Mouse (Mus musculus): ENCODE results near the gene Dlgap4.

The Dlgap4 gene

DNA sequence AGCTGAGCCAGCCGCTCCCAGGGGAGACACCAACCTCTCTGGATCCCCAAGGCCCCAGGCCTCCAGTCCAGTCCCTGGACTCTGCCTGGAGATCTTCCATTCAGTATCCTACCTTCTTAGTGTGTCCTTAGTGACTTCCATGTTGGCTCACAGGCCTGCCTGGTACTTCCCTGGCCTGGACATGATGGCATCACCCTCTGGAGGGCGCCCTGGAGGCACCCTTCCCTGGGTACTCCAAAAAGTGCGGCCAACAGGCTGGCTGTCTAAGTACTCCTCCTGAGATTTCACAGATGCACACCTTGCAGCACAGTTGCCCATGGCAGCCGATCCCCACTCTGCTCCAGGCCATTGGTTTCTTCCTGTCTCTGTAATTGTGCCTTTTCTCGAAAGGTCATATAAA lies 42.1 kb downstream of the Dlgap4 start:
- DNase-seq (ENCODE audit: extremely low read depth, insufficient read length, low spot score), result no peak

DNA sequence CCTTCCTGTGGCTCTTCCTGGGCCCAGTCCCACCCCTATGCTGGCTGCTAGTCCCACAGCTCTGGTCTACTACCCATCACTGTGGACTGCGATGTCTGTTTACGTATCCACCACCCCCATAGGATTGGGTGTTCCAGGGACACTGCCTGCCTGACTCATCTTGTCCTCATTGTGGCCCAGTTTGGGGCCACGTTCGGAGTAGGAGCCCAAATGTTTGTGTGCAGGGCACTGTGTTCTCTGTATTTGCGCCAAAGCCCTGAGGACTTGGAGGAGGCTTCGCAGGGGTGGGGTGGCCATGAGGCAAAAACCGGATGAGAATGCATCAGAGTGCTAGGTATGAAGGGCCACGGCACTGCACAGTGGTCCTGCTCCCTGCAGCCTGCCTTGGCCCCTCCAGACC lies 44.0 kb downstream of the Dlgap4 start:
- no peak for DNase-seq (ENCODE audit: extremely low read depth, insufficient read length, low spot score)

DNA sequence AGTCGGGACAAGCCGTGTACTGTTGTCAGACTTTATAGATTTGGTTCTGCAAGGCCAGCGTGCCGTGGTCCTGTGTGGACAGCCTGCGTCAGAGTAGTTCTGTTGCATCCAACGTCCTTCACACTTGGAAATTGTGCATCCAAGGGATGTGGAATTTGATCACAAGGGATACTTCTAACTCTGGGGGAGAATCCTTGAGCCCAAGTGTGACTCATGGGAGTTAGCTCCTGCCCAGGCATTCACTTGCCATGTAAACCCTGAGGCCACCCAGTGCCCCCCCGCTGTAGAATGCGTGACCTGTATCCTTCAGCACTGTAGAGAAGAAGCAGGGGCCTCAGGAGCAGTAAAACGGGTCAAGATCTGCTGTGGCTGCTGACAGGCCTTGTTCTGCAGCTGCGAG lies 44.7 kb downstream of the Dlgap4 start:
- no peak for DNase-seq (ENCODE audit: extremely low read depth, insufficient read length, low spot score)

DNA sequence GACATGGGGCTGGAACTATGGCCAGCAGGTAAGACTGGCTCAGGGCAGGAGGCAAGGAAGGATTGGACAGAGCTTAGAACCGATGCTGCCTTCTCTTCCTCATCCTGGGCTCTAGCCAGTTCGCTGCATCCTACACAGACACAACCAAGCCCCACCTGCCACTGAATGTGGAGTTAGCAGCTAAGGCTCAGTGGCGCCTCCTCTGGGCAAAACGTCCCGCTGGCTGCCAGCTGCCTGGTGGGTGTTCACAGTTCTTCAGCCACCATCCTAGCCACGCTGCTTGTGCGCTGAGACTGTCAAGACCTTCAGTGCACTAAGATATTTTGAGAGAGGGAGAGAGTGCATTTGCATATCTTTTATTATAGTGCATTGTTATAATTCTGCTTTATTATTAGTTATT lies 45.2 kb downstream of the Dlgap4 start:
- no peak for DNase-seq (ENCODE audit: extremely low read depth, insufficient read length, low spot score)

DNA sequence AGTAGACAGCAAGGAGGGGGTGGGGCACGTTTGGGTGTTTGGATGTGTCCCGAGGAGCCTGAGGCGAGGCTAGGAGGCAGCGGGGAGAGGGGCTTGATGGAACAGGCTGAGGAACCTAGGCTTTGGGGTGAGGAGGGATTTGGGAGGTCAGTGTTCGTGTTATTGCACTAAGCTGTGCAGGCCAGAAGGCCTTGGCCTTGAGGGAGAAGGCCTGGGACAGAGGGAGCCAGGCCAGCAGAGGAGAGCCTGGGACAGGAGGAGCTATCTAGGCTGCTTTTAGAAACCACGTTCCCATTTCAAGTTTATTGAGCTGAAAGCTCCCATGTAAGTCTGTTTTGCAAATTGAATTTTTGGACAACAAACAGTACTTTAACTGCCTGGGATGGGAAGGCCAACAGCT lies 46.5 kb downstream of the Dlgap4 start:
- DNase-seq (ENCODE audit: extremely low read depth, insufficient read length, low spot score), result no peak

DNA sequence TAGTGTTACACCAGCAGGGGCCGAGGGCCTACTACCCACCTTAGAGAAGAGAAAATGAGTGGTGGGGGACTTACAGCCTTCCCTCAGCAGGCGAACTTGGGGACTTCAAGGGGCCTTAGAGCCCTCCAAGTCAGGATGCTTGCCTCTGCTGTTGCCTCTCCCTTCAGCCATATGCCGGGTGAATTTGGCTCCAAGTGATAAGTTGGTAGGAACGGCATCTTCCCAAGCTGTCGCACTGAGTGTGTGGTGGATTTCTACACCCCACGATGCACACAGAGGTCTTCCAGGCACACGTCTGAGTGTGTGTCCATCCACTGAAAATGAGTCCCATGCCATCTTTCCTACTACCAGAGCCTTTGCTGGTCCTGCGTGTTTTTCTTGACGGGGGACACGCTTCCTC lies 49.7 kb downstream of the Dlgap4 start:
- no peak for DNase-seq (ENCODE audit: extremely low read depth, insufficient read length, low spot score)

DNA sequence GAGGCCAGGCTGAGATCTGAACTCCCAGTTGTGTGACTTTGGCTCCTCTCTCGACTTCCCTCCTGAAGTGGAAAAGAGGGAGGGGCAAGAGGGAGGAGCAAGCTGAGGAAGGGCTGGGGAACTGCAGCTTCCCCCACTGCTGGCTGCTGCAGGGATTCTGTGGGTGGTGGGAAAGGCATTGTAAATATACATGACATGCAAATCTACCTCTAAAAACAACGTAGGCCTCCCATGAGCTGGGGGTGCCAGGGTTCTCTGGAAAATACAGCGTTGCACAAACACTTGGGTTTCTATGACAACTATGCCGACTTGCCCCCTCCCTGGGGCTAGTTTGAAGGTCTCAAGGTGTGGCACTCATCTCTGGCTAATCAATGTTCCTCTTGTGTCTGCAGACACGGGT lies 50.9 kb downstream of the Dlgap4 start:
- no peak for DNase-seq (ENCODE audit: extremely low read depth, insufficient read length, low spot score)

DNA sequence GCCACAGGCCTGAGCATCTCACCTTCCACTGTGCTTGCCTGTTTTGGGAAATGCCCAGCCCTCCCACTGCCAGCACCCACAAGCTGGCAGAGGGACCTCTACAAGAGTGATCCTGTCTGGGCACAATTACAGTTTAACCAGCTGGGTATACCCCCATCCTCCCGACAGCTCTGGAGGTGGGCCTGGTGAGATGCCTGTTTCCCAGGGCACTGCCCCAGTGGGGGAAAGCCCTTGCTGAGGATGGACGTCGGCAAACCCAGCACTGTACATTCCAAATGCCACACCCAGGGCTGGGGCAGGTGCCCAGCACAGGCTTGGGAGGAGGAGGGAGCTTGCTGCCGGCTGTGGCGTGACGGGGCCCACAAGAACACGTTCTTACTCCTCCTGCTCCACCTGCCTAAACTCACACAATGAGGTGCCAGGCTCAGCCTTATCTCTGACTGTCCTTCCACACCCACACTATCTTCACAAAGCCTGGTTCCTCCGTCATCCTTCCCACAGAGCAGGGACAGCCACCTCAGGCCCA lies 51.6 kb downstream of the Dlgap4 start:
- DNase-seq (ENCODE audit: extremely low read depth, insufficient read length, low spot score), result no peak

DNA sequence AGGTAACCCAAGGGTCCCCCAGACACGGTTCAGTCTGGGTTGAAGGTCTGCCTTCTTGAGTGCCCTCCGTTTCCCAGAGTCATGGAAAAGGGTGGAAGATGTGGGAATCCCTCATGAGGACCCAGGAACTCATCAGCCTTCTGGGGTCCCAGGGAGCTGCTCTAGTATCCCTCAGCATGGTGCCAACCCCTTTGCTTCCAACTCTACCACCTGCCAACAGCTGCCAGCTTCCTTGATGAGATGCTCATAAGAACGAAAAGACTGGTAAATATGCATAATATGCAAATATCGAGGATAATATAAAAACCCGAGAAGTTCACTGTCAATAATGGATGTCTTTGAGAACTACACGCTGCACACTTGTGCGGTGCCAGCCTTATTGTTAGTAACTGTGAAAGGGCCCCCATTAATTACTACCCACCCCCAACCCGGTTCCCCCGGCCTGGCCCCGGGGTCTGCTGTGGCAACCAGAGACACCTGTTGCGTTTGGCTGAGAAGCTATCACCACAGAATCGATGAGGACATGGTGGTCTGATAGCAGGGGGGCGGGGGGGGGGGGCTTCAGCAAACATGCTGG lies 52.2 kb downstream of the Dlgap4 start:
- DNase-seq (ENCODE audit: extremely low read depth, insufficient read length, low spot score), result no peak

DNA sequence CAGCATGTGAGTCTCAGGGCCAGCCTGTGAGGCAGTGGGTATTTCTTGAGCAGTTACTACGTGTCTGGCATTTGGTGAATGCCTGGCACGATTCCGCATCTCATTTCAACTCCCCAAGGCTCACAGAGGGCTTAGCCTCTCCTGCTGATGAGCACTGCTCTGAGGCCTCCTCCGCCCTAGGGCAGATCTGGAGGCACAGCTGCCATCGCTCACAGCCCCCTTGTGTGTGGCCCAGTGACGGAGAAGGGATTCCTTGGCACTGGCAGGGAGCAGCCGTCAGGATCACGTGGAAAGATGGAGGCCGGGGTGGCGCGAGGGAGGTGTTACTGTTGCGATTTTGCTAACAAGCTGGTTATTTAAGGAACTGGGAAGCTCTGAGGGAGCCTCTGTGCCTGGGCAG lies 52.7 kb downstream of the Dlgap4 start:
- DNase-seq (ENCODE audit: extremely low read depth, insufficient read length, low spot score), result no peak

DNA sequence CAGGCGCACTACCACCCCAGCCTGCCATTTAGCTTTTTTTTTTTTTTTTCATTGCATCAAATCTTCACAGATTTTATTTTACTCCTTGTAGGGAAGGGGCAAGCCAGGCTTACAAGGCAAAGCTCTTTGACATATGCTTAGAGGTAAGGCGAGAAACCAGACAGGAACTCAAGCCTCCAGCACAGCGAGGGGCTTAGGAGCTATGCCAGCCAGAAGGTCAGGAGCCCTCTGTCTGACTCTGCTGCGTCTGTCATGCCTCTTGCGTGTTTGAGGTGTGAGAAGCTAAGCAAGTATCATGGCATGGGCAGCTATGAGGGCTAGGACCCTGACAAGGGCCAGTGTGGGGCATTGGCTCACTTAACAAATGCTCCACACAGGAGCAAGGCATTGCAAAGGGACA lies 53.8 kb downstream of the Dlgap4 start:
- DNase-seq (ENCODE audit: extremely low read depth, insufficient read length, low spot score), result no peak

DNA sequence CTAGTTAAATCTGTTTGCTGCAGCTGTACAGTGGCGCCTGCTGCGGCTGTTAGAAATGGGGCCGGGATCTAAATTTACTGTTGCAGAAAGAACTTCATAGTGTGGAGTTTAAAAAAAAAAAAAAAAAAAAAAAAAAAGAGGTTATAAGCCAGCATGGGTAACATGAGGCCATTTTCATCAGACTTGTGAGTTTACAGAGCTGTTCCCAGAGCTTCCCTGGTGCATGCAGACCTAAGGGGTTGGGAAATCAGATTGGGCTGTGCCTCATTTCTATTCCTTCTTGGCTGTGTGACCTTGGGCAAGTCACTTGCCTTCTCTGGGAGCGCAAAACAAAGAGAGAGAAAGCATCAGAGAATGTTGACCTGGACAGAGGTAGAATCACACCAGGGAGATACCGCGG lies 55.1 kb downstream of the Dlgap4 start:
- no peak for DNase-seq (ENCODE audit: extremely low read depth, insufficient read length, low spot score)

DNA sequence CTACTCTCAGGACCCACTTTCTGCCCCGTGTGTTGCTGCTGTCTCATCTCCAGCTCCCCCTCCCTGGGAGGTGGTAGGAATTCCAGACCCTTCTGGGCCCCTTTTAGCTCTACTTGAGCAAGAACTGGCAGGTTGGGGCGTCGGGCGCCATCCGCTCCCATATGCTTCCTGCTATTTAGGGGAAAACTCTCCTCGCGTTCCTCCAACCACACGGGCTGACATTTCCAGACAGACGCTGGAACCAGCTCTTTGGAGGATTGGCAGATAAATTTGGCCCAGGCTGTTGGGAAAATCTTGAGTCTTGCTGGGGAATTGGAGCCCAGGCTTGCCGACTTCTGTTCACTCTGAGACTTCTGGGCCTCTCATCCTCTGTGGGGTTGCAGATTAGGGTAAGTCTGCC lies 59.8 kb downstream of the Dlgap4 start:
- DNase-seq (ENCODE audit: extremely low read depth, insufficient read length, low spot score), result no peak

DNA sequence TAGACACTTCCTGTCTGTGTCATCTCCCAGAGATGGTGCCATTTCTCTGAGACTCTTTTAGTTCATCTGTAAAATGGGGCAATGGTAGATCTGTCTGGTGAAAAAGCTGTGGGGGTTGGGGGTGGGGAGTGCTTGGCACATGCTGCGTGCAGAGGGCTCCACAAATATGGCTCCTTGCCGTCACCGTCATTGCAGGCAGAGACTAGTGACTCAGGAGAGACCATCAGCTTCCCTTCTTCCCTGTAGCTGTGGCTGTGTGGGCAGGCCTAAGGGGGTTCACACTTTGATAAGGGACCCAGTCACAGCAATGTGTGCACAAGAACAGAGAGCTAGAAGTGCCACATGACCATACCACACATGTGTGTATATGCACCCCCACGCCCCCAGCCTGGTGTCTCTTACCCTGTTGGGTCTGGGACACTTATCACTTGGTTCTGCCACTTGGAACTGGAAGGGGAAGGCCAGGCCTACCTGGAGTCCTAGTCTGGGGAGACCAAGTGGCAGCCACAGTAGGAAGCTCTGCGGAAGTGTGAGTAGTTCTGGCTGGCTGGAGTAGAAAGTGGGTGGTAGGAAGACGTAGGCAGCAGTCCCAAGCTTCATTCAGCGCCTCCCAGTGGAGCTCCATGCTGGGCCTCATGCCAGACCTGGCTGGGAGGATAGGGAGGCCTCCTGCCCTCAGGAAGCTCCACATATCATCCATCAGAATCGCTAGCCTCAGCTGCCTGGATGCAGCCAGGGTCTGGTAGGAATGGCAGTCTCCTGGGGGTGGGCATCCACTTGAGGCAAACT lies 60.6 kb downstream of the Dlgap4 start:
- no peak for DNase-seq (ENCODE audit: extremely low read depth, insufficient read length, low spot score)

DNA sequence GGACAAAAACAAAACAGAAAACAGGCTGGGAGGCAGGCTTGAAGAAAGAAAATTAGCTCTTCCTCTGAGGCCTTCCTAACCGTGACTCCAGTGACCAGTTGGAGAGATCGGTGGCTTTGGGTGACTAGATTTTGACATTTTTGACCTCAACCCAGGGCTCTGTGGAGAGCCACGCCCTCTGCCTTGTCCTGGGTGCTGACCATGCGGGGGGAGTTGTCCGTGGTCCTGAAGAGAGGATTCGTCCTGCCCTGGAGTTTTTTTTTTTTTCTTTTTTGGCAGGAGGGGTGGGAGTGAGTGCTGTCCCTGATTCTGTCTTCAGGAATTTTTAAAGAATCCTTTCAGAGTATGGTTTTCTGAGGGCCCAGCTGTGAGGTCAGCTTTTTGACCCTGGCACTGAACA lies 63.4 kb downstream of the Dlgap4 start:
- DNase-seq (ENCODE audit: extremely low read depth, insufficient read length, low spot score), result no peak

DNA sequence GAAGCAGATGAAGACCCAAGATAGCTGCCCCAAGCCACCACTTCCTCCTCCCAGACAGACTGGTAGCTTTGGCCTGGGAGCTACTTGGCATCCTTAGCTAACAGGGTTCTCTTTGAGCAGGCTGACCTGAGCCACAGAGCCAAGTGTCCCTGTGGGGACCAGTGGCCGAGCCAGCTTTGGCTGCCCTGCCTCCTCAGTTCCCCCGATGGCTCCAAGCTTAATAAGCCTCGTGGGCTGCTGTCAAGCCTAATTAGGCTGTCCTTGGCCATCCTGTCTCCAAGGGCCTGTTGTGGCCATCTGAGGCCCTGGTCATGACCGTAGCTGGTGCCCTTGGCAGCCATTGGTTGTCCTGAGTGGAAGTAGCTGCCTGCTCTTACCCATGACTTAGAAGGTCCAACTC lies 64.6 kb downstream of the Dlgap4 start:
- no peak for DNase-seq (ENCODE audit: extremely low read depth, insufficient read length, low spot score)

DNA sequence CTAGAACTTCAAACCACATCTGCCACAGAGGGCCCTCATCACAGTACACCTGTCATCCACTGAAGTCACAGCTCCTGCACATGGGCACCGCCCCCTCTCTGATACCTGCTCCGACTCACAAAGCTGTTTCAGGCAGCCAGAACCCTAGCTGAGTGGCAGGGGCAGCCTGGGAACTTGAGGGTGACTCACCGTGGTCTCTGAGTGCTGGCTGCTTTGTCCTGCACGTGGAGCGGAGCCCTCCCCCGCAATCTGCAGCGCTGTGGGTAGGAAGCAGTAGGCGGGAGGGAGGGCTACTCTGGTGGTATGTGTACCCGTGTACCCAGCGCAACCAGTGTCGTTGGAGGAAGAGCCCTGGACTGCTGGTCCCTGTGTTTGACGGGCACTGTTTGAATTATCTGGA lies 69.5 kb downstream of the Dlgap4 start:
- DNase-seq (ENCODE audit: extremely low read depth, insufficient read length, low spot score), result no peak

DNA sequence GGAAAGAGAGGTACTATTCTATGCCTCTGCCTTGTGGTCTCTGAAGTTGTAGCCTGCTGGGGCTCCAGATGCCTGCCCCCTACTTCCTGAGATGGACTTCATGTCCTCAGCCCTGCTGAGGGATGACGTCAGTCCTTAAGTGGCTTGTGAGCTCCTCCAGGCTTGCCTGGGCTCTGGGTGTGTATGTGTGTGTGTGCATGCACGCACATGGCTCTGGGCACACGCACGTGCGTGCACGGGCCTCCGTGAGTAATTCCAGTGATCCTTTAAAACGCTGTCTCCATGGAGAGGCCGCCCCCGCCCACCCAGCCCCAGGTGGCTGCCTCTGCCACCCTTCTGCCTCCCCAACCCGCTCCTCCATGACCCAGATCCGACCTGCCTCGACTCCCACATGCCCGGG lies 72.5 kb downstream of the Dlgap4 start:
- DNase-seq (ENCODE audit: extremely low read depth, insufficient read length, low spot score), result no peak

DNA sequence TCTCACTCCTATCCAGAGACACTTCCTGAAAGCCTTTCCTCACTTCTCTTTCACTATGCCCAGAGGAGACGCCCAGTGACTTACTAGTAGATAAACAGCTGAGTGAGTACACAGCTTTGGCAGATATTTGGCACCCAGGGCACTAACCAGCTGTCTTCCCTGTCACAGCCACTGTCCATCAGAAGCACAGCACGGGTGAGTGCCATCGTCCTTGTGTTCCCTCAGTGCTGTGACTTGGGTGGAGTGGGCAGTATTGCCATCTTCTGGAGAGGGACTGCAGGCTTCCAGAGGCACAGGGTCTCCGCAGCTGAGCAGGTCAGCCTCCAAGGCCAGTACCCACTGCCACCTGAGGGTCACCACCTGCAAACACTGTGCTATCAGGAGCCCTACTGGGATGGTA lies 73.2 kb downstream of the Dlgap4 start:
- DNase-seq (ENCODE audit: extremely low read depth, insufficient read length, low spot score), result no peak

DNA sequence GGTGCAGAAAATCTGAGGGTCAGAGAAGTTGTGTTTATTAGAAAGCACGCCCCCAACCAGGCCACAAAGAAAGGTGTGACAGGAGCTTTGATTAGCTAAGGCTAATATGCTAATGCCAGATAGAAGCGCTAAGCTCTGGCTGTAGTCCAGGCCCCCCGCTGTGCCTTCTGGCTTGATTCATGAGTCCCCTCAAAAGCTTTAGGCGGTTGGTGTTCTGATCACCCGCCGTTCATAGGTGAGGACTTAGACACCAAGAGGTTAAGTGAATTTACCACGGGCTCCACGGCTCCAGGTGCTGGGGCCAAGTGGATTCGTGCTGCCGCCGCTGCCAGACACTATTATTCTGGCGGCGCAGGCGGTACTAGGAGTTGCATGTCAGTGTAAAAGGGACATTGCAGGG lies 75.1 kb downstream of the Dlgap4 start:
- DNase-seq (ENCODE audit: extremely low read depth, insufficient read length, low spot score), result no peak

DNA sequence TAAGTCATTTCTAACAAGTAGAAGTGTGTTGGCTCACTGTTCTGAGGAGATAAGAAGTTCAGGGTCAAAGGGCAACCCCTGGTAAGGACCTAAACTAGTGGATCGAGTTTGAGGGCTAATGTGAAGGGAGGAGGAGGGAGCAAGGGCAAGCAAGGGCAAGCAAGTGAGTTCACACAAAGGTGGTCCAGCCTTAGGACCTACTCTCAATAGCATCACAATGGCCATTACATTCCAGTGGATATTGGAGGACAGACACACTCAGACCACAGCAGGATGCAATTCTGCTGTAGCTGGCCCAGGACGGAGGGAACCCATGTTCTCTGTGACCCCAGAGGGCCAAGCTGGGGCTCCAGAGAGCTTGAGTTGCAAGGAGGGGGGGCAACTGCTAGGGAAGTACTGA lies 77.3 kb downstream of the Dlgap4 start:
- no peak for DNase-seq (ENCODE audit: extremely low read depth, insufficient read length, low spot score)

DNA sequence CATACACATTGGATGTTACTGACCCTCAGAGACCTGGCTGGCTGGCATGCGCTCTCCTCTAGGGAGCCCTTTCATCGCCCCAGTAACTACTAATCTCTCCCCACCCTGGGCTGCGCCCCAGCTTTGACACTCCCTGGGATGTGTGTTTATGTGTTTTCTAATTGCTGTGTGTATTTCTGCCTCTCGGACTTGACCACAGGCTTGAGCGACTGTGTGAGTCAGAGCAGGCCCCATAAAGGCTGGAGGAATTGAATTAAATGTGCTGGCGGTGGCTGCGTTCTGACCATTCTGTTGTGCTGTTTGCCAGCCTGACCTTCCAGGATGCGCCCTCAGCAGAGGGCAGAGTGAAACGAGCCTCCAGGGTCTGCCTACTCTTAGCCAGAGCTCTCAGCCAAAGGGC lies 78.2 kb downstream of the Dlgap4 start:
- no peak for DNase-seq (ENCODE audit: extremely low read depth, insufficient read length, low spot score)
